Mouse (Mus musculus): ENCODE data around the gene Parva.

Parva gene

DNA sequence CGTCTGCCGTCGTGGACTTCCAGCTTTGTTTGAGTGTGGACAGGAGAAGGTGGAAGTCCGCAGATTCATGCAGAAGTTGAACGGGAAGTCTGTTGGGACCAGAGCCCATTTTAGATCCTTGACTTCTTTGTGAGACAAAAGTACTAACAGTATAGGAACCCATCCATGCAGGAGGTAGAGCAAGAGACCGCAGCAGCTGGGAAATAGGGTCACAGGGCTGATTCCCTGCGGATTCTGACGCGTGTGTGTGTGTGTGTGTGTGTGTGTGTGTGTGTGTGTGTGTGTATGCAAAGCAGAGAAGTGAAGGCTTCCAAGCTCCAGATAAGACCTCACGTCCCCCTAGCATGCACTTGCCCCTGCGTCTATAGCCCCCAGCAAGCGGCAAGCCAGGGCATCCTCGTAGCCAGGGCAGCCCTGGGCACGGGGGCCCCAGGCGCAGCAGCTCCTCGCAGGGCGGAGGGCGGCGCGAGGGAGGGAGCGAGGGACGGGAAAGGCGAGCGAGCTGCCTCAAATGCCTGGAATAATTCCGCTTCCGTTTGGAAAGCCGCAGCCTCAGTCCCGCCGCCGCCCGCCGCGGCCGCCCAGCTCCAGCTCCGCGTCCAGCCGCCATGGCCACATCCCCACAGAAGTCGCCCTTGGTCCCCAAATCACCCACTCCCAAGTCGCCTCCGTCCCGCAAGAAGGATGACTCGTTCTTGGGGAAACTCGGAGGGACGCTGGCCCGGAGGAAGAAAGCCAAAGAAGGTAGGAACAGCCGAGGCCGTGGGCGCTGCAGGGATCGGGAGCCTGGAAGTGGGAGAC is at the start of gene Parva:
Gene Parva (plus strand): TSS at position 149 of the 801 bp plus-strand sequence.
- peak in 1 of 2 experiments; percentile 7 for DNase-seq

DNA sequence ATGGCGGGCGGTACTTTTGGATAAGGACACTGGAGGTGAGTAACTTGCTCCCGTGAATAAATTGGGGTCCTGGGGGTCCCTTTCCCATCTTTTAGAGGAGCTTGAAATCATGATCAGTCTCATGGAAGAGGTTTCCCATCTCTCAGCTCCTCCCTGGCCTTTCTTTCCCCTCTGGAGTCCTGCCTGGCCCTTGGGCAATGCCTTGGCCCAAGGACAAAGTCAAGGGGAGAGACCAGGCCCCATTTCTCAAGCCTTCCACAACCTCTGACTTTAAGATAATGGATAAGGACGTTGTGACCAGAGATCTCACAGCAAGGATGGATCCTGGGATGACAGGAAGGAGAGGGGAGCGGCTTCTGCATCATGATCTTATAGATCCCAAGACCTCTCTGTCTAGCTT is 49.2 kb upstream of the Parva start:
- DNase-seq: no peak

DNA sequence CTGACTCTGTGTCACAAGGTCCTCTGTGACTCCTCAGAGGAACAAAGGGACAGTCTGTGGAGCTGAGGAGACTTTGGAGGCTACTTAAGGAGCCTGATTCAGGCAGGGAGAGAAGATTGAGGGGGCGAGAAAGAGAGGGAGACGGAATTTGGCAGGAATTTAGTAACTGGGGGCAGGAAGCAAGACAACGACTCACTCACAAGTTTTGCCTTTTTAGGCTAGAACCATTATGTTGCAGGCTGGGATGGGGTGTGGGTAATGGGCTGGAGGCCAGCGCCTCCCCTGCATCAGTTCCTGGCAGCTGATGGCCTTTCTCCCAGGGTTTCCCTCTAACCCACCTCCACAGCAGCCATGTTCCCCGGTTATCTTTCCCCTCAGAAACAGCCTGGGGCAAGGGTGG is 48.8 kb upstream of the Parva start:
- DNase-seq: no peak

DNA sequence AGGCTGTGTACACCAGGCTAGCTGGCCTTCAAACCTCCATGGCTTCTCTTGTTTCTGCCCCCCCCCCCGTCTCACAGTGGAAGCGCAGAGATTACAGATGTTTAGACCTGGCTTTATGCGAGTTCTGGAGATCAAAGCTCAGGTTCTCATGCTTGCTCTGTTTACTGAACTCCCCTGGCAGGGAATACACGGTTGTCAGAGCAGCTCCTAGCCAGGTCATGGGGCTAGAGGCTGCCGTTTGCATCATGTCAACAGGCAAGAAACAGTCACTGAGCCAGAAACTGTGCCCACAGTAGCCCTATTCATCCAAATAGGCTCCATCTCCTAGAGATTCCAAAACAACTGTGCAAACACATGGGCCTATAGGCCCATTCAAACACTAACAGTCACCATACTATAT is 40.8 kb upstream of the Parva start:
- DNase-seq: no peak

DNA sequence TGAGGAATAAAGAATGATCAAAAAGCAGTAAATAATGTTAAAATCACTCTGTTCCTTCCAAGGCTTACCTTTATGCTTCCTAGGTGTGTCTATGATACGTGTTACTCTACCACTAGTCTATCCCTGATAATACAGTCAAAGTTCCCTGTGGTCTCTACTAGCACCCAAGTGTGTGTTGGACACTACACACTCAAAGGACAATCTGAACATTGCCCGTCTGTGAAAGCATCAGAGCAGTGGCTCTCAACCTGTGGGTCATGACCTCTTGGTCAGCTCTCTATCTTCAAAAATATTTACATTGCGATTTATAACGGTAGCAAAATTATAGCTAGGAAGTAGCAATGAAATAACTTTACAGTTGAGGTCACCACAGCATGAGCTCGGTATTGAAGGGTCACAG is 39.4 kb upstream of the Parva start:
- DNase-seq: no peak

DNA sequence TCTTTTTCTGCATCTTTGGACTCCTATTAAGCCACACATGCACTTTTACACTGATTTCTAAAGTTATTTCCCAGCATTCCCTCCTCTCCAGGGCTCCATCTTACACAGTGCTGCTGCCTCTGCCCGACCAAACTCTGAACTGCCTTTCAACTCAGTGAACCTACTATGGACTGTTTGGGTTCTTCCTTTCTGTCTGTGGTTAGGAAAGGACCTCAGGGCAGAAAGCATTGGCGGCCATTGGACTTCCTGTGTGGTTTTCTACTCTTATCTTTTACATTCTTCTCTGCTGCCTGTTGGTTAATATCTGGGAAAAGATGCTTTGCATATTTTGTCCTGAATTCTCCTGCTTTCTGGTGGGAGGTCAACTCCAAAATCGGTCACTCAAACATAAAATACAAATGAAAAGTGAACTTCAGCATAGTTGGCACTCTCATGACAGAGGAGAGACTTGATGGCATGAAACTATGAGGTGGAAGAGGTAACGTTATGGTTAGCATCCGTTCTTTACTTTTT is 38.9 kb upstream of the Parva start:
- no peak for DNase-seq

DNA sequence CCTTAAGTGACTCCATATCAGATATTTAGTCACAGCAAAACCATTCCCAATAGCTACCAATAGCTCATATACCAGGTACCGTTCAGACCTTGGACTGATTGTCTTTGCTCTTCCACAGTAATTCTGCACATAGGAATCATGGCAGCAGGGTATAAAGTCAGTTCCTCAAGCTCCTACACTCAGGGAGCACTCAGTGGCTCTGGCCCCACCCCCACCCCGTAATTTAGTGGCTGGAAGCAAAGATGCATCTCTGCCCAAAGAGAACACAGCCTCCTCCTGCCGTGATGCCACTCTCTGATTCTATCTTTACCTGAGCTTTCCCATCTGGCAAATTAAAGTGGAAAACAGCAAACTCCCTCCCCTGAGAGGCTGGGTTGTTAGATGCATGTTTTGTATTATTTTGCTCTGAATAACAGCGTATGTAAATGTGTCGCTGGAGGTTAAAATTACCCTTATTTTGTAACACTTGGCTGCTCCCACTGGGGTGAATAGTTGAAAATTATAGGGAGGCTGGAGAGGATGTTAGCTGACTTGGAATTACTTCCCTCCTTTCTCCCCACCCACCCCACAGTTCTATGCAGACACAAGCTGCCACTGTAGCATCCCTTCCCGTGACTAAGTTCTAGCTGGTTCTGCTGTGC is 37.6 kb upstream of the Parva start:
- DNase-seq: no peak

DNA sequence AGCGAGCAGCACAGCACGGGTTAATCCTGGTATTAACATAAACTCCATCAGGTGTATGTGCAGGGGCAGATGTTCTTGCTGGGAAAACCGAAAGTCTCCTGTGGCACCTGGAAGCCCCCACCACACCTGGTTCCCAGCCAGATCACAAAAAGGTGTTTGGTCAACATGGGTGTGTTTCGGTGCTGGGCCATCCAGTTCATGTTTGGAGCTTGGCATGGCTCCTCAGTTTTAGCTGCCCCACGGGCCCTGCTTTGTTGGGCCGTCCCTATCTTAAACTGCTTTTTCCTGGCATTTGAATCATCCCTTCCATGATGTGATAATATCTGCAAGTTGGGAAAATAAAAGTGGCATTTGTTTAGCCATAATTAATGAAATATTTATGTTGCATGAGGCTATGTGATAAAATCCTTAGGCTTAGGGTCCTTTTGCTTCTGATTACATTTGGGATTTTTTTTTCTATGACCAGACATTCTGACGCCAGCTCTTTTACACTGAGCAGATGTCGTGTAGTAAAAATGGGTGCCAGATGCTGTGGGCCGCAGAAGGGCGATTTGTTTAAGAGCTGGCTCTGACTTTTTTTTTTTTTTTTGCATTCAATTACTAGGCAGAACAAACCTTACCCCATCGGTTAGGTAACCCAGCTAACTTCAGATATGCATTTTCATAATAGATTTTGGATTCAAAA is 36.9 kb upstream of the Parva start:
- no peak for DNase-seq

DNA sequence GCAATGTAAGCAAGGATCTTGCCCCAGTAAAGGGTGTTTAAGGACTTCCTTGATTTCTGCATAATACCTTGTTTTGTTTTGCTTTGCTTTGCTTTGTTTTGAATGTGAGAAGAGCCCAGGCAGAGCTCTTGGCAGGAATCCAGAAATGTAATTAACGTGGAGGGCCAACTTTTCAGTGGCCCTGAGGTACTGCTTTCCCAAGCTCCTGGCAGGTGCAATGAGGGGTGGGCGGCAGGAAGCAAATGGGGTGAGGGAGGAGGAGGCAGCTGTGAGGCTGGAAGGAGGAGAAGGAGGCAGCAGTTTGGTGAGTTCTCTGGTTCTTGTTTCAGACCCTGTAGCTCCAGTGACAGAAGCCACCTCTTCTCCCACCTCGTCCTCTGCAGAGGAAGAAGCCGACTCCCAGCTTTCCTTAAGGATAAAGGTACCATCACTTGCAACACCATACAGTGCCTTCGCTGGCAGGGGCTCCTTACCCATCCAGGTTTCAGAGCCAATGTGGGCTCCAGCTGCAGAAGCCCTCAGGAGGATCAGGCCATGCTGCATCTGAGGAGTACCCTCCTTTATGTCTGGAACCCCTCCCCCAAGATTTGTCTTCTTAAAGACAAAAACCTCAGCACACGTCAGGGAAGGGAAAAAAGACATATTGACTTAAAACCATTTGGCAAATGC is 36.2 kb upstream of the Parva start:
- DNase-seq: no peak

DNA sequence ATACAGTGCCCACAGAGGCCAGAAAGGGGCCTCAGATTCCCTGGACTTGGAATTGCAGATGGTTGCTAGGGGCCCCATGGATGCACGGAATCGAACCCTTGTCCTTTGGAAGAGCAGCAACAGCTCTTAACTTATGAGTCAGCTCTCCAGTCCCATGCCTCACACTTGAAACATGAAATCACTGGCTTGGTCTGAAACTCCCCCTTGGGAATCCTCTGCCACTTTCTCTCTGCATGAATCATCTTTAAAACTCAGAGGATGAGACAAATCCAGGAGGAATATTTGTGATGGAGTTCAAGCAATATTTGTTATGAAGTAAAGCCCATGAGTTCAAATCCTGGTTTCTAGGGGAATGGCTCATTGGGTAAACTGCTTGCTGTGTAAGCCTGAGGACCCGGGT is 29.5 kb upstream of the Parva start:
- DNase-seq: no peak

DNA sequence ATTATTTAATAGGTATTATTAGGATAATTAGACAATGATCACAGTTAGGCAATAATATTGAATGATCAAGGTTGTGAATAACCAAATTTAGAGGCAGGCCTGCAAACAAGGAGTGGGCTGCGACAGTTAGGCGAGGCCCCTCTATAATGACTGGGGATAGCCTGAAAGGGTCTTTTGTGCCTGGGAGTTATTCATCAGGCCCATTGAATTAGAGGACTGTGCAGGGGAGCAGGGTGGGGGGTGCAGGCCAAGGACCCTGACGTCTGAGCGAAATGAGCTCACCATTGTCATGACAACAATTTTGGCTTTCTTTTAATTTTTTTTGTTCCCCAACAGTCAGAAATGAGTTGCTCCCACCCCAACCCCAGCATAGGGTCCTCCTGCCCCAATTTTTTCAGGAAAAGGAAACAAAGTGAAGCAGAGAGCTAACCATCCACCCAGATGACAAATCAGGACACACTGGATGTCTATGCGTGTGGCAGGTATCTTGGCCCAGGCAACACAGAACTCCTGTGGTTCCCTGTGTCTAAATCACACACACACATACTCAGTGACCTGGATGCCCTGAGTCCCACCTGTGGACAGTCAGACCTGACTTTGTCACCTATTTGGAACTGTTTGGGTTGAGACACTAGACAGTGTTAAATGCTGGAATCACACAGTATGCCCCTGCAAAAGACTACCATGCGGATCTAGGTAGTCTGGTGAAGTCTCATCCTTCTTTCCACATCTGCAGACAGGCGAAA is 27.7 kb upstream of the Parva start:
- DNase-seq: no peak

DNA sequence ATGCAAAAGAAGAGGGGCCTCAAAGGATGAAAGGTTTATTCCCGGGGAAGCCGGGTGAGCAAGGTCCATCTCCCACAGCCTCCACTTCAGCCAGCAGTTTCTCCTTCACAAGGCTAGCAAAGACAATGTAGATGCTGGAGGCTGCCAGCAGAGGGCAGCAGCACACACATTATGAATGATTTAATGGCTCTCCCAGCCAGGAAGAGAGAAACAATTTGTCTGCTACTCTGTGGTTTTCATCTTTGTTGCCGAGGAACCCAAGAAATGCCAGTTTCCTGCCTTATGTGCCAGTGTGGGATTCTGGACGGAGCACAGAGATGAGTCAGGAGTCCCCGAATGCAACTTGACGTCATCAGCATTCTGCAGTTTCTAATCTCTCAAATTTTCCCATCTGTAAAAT is 27.1 kb upstream of the Parva start:
- peak in 1 of 2 experiments; percentile 47 for DNase-seq

DNA sequence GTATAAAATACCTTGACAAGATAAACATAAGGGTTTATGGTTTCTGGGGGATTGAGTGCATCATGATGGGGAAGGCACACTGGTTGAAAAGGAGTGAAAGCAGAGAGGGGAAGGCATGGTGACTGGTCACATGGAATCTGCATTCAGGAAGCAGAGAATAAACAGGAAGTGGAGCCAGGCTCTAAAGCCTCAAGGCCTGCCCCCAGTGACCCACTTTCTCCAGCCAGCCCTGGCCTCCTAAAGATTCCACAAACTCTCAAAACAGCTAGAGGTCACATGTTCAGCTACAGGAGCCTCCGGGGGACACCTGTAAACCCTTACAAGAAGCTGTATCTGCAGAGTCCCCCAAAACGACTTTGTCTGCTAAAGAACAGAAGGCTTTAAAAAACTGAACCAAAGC is 22.2 kb upstream of the Parva start:
- DNase-seq: no peak

DNA sequence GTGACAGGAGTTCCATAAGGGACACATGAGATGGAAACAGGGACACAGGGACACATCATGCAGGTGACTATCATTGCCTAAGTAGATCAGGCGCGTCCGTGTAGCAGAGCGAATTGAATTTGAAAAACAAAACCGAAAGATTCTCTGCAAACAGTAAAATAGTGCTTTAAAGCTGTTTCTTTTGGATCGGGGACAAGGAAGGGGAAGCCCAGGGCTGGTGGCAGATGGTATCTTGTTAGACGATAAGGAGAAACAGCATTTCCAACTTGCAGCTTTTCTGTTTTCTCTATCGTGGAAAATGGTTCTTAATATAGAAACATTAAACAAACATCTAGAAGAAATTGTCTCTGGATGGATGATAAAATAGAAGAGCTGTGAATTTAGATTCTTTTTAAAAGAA is 21.7 kb upstream of the Parva start:
- DNase-seq: no peak

DNA sequence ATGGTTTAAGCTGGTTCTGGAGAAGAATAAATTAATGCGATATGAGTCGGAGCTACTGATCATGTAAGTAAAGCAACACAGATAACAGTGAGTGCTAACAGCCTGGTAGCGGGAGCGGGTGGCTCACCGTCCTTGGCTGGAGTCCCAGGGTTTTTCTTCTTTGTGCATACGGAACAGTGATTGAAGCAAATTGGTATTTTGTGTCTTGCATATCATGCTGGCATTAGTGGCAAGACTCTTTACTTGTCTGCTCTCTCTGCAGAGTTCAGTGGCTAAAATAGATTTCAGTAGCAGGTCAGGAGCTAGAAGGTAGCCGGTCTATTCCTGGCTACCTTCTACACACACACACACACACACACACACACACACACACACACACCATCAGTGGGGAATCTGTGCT is 19.7 kb upstream of the Parva start:
- DNase-seq: no peak

DNA sequence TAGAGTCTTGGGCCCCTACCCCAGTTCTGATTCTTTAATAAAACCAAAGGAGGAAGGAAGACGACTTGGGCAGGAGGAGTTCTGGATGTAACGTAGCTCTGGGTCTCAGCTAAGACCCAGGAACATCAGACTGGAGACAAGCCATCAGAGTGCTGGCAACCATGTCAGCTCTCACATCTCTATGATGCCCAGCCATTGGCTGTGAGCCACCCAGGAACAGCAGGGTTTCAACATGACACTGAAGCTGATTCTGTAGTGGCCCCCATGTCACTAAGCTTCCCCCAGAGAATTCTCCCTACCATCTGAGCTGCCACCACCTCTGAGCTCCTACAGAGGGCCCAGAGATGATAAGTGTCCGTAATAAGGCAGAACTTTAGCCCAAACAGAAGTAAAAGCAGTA is 17.3 kb upstream of the Parva start:
- DNase-seq: no peak

DNA sequence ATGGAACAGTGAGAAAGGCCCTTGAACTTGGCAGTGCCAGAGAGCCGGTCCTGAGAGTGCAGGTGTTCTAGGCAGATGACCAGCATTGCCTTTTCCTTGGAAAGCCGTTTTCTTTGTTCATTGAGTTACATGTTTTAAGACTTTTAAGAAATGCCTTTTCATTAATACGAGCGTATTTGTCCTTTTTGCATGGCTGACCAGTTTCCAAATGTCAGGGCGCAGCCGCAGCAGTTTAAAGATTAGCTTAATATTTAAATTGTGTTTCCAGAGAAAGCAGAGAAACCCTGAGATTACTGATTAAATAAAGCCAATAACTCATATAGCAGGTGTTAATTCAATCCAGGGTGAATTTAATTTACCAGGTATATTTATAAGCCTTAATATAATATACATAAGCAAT is 14.0 kb upstream of the Parva start:
- no peak for DNase-seq

DNA sequence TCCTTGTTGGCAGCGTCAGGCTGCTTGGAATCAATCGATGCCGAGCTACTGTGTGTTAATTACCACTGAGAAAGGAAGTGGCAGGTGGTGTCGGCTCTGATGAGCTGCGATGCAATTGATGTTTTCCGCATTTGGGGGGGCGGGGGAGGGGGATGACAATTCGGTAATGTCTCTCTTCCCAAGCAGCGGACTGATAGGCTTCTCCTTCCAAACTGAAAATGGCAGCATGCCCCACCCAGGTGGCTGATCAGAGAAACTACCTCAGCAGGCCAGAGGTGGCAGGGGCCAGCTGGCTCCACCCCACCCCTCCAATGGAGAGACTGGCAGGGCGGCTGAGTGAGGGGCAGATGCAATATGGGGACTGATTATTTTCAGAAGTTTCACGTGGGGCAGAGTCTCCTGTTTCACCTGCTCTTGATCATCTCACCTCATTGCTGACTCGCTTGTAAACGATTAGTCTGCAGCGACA is 11.2 kb upstream of the Parva start:
- no peak for DNase-seq

DNA sequence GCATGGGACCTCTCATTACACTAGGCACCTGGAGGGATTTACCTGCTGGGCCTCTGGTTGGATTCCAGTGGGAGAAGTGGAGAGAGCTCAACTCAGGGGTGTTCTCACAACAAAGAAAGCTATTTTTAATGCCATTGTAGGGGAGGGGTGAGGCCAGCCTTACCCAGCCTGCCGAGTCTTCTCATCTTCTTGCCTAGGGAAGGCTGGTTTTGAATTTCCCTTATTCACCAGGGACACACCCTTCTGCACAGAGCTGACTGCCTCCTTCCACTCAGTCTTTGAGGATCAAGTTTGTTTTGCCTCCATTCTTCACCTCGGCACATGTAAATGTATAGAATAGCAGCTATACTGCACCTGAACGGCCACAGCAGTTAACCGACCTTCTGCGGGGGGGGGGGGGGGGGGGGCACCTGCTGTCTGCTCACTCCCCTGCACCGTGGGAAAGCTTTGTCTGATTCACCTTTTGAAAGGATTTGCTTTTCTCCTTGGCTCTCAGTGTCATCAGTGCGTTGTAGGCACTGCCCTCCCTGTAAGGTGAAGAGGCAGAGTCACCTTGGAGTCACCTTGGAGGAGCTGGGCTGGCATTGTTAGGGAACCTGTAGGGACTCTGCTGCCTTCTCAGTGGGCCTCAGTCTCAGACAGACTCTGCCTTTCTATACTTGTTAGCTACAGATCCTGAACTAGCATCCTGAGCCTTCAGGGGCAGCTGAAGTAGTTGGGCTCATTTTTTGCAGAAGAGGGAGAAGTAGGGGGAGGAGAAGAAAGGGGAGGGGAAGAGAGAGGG is 10.4 kb upstream of the Parva start:
- DNase-seq: no peak

DNA sequence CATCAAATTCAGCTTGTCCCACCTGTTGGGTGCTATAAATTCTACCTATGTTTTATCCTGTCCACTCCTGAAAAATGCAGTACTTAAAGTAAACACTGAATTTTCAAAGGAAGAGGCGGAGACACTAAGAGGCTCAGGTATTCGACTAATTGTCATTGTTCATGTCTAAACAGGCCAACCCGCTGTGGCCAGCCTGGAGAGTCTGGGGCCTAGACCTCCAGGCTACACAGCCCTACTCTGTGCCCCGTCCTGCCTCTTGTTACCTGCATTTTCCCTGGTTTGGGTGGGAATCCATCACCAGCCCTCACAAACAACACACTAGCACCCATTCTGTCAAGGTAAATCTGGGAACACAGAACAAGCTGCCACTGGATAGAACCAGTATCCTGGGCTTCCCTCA is 9.7 kb upstream of the Parva start:
- DNase-seq: no peak

DNA sequence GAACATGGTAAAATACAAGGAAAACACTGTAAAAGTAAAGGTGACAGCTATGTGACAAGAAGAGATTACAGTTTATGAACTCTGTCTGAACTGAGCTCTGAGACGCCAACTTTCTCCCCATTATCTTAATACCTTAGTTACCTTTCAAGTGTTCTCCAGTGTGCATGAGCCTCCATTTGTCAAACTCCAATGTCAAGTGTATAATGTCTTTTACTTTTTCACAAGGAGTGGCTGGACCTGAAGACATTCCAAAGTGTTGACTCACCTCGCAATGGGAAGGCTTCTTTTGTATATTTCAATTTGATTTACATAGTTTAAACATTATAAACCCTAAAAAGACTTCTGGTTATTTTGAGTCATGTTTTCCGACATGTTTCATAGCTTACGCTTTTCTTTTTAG is 3.9 kb upstream of the Parva start:
- DNase-seq: no peak

DNA sequence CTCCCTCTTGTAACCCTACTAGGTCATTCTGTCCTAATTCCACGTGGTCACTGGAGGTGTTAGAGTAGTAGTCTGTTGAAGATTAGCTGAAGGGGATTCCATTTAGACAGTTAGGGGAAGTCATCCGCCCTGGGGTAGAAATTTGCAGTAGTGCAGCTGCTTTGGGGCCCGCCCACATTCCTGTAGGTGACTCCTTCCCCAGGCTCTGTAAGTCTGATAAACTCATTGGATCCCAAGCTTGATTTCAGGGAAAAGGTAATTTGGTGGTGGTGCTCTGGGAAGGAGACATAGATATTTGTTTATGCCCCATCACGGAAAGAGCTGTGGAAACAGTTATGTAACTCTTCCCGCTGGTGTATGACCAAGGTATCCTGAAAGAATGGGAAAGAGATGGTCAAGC is 494 bp upstream of the Parva start:
- no peak for DNase-seq

Data from spleen, adult 18-20 months (tissue).